ENCODE assay signal across 22 mouse cellular contexts in genomic region chr10:108376366-108376765, GRCm38 (mm10).
"Had no signal": no experiment of that assay in that cellular context is flagged by ENCODE, and none has a peak within 500 bp of the region (broad histone marks: within the 10 kb centered on the region; RNA-seq: fewer than 3 reads in every experiment).

No protein-coding gene starts in this region.

- H3K36me3 ChIP-seq: hindbrain, embryonic 12.5 days; hindbrain, embryonic 15.5 days; limb, embryonic 13.5 days; limb, embryonic 15.5 days had no signal

- H3K4me1 ChIP-seq: hindbrain, embryonic 10.5 days; hindbrain, embryonic 12.5 days; hindbrain, embryonic 15.5 days; limb, embryonic 13.5 days; limb, embryonic 15.5 days had no signal

- H3K27ac ChIP-seq: gastrocnemius, adult 2 months; heart, adult 2 months; hindbrain, embryonic 10.5 days; hindbrain, embryonic 12.5 days; hindbrain, embryonic 15.5 days; hindbrain, postnatal 0 days; kidney, postnatal 0 days; limb, embryonic 13.5 days; limb, embryonic 15.5 days had no signal

- H3K9ac ChIP-seq: heart, embryonic 12.5 days; hindbrain, embryonic 12.5 days; hindbrain, embryonic 15.5 days; limb, embryonic 13.5 days; limb, embryonic 15.5 days had no signal

- ATAC-seq: hindbrain, postnatal 0 days; intestine, embryonic 16.5 days had no signal

- DNase-seq: gastrocnemius, adult 2 months; gastrocnemius, postnatal 10 days; gastrocnemius, postnatal 25 days; heart, adult 2 months; heart, postnatal 10 days; heart, postnatal 4 days; kidney, adult 11 months; kidney, adult 8-10 months; kidney, postnatal 14 days; kidney, postnatal 36 days; layer of hippocampus, adult 9-11 months; layer of hippocampus, postnatal 36 days; left cerebral cortex, postnatal 4 days had no signal

- H3K27me3 ChIP-seq: heart, embryonic 12.5 days; hindbrain, embryonic 12.5 days; hindbrain, embryonic 15.5 days; limb, embryonic 13.5 days; limb, embryonic 15.5 days had no signal

- H3K4me3 ChIP-seq: gastrocnemius, adult 2 months; heart, adult 2 months; heart, embryonic 12.5 days; hindbrain, embryonic 10.5 days; hindbrain, embryonic 12.5 days; hindbrain, embryonic 15.5 days; limb, embryonic 13.5 days; limb, embryonic 15.5 days had no signal

- H3K4me2 ChIP-seq: heart, embryonic 12.5 days; hindbrain, embryonic 12.5 days; hindbrain, embryonic 15.5 days; limb, embryonic 13.5 days; limb, embryonic 15.5 days had no signal

- H3K9me3 ChIP-seq: heart, embryonic 12.5 days; hindbrain, embryonic 15.5 days; limb, embryonic 13.5 days; limb, embryonic 15.5 days had no signal
